Mouse (Mus musculus): ENCODE measurements around the gene Phyhd1. TPM values are rescaled to one million over a fixed set of nuclear protein-coding genes. Genes with fewer than 3 reads are reported as not detected.

Phyhd1 gene
- polyA plus RNA-seq, 1 experiment from 2014 or later, result 3.3 TPM

- H3K27me3 ChIP-seq (ENCODE audit: low read depth, poor library complexity, severe bottlenecking), result no peaks in the 10 kb centered on the region
- H3K4me1 ChIP-seq, result no peaks in the 10 kb centered on the region
- no peaks in the 10 kb centered on the region for H3K9me3 ChIP-seq (replicated peaks)
- WGBS, result 95% methylated on average over 5 of the region's 5 CpGs
- H3K4me3 ChIP-seq, result no peak overlapping the region
- DNase-seq (ENCODE audit: low spot score), result no peak
- H3K36me3 ChIP-seq, result peaks cover 100% of the 10 kb centered on the region
- no peak overlapping the region for H3K27ac ChIP-seq
These were observed 51.0 kb downstream of the Phyhd1 start for GRCm38 (mm10) chr2:30316955-30317354.

GRCm38 (mm10) chr2:30319260-30319659, 53.3 kb downstream of the Phyhd1 start:
- Histone ChIP-seq H3K4me1 (no peaks in the 10 kb centered on the region), H3K27me3 (ENCODE audit: low read depth, poor library complexity, severe bottlenecking) (no peaks in the 10 kb centered on the region), H3K27ac (no peak overlapping the region), H3K36me3 (peaks cover 100% of the 10 kb centered on the region), H3K9me3 (replicated peaks) (no peaks in the 10 kb centered on the region), H3K4me3 (no peak overlapping the region)
- WGBS, result 92% methylated on average over 4 of the region's 4 CpGs
- no peak for DNase-seq (ENCODE audit: low spot score)

GRCm38 (mm10) chr2:30323111-30323510, 57.1 kb downstream of the Phyhd1 start:
- Histone ChIP-seq H3K27me3 (ENCODE audit: low read depth, poor library complexity, severe bottlenecking) (no peaks in the 10 kb centered on the region), H3K27ac (no peak overlapping the region), H3K4me1 (no peaks in the 10 kb centered on the region), H3K9me3 (replicated peaks) (no peaks in the 10 kb centered on the region), H3K4me3 (no peak overlapping the region), H3K36me3 (peaks cover 100% of the 10 kb centered on the region)
- DNase-seq (ENCODE audit: low spot score), result no peak
- WGBS, result 91% methylated on average over 7 of the region's 7 CpGs

GRCm38 (mm10) chr2:30325296-30325695, 59.3 kb downstream of the Phyhd1 start:
- no peaks in the 10 kb centered on the region for H3K4me1 ChIP-seq
- peaks cover 100% of the 10 kb centered on the region for H3K36me3 ChIP-seq
- DNase-seq (ENCODE audit: low spot score), result no peak
- 94% methylated on average over 5 of the region's 5 CpGs for WGBS
- no peaks in the 10 kb centered on the region for H3K9me3 ChIP-seq (replicated peaks)
- no peak overlapping the region for H3K27ac ChIP-seq
- H3K4me3 ChIP-seq, result no peak overlapping the region
- no peaks in the 10 kb centered on the region for H3K27me3 ChIP-seq (ENCODE audit: low read depth, poor library complexity, severe bottlenecking)

- H3K27ac ChIP-seq, result no peak overlapping the region
- no peaks in the 10 kb centered on the region for H3K4me1 ChIP-seq
- H3K36me3 ChIP-seq, result peaks cover 100% of the 10 kb centered on the region
- H3K9me3 ChIP-seq (replicated peaks), result no peaks in the 10 kb centered on the region
- 94% methylated on average over 7 of the region's 7 CpGs for WGBS
- H3K4me3 ChIP-seq, result no peak overlapping the region
- no peak for DNase-seq (ENCODE audit: low spot score)
- no peaks in the 10 kb centered on the region for H3K27me3 ChIP-seq (ENCODE audit: low read depth, poor library complexity, severe bottlenecking)
These were observed 61.3 kb downstream of the Phyhd1 start for GRCm38 (mm10) chr2:30327276-30327675.

GRCm38 (mm10) chr2:30328791-30329190, 62.8 kb downstream of the Phyhd1 start:
- no peaks in the 10 kb centered on the region for H3K9me3 ChIP-seq (replicated peaks)
- no peaks in the 10 kb centered on the region for H3K27me3 ChIP-seq (ENCODE audit: low read depth, poor library complexity, severe bottlenecking)
- WGBS, result 91% methylated on average over 3 of the region's 3 CpGs
- H3K36me3 ChIP-seq, result peaks cover 100% of the 10 kb centered on the region
- H3K4me3 ChIP-seq, result no peak overlapping the region
- no peak for DNase-seq (ENCODE audit: low spot score)
- H3K27ac ChIP-seq, result no peak overlapping the region
- H3K4me1 ChIP-seq, result no peaks in the 10 kb centered on the region

Other genes with a start within 250 kb of the Phyhd1 start
- gene Wdr34, start 217.3 kb upstream of the Phyhd1 start, polyA plus RNA-seq (2016; fragmentation: Nextera tagmentation; extraction: Ambion mirVana), result 38.6 and 45.0 TPM in 2 replicates
- 854 and 929 TPM in 2 replicates for gene Set, start 208.8 kb upstream of the Phyhd1 start, polyA plus RNA-seq (2016; fragmentation: Nextera tagmentation; extraction: Ambion mirVana)
- 13.5 and 14.7 TPM in 2 replicates for gene Pkn3, start 188.5 kb upstream of the Phyhd1 start, polyA plus RNA-seq (2016; fragmentation: Nextera tagmentation; extraction: Ambion mirVana)
- 35.6 and 37.2 TPM in 2 replicates for gene Zdhhc12, start 172.6 kb upstream of the Phyhd1 start, polyA plus RNA-seq (2016; fragmentation: Nextera tagmentation; extraction: Ambion mirVana)
- gene Zer1, start 141.6 kb upstream of the Phyhd1 start, polyA plus RNA-seq (2016; fragmentation: Nextera tagmentation; extraction: Ambion mirVana), result 6.5 and 9.3 TPM in 2 replicates
- gene Tbc1d13, start 132.5 kb upstream of the Phyhd1 start, polyA plus RNA-seq (2016; fragmentation: Nextera tagmentation; extraction: Ambion mirVana), result 6.8 and 8.1 TPM in 2 replicates
- 15.2 and 19.5 TPM in 2 replicates for gene Endog, start 94.7 kb upstream of the Phyhd1 start, polyA plus RNA-seq (2016; fragmentation: Nextera tagmentation; extraction: Ambion mirVana)
- 104 and 107 TPM in 2 replicates for gene Spout1, start 87.7 kb upstream of the Phyhd1 start, polyA plus RNA-seq (2016; fragmentation: Nextera tagmentation; extraction: Ambion mirVana)
- 7.5 and 8.4 TPM in 2 replicates for gene Kyat1, start 60.4 kb upstream of the Phyhd1 start, polyA plus RNA-seq (2016; fragmentation: Nextera tagmentation; extraction: Ambion mirVana)
- 44.4 and 46.0 TPM in 2 replicates for gene Lrrc8a, start 28.5 kb upstream of the Phyhd1 start, polyA plus RNA-seq (2016; fragmentation: Nextera tagmentation; extraction: Ambion mirVana)
- gene Gm28035, start 25.6 kb upstream of the Phyhd1 start, polyA plus RNA-seq (2016; fragmentation: Nextera tagmentation; extraction: Ambion mirVana), result 0.04 and 0.08 TPM in 2 replicates
- gene Gm28038, start 14.8 kb downstream of the Phyhd1 start, polyA plus RNA-seq (2016; fragmentation: Nextera tagmentation; extraction: Ambion mirVana), result not detected in 2 replicates
- 26.8 and 27.5 TPM in 2 replicates for gene Dolk, start 20.1 kb downstream of the Phyhd1 start, polyA plus RNA-seq (2016; fragmentation: Nextera tagmentation; extraction: Ambion mirVana)
- 74.4 and 77.1 TPM in 2 replicates for gene Nup188, start 20.2 kb downstream of the Phyhd1 start, polyA plus RNA-seq (2016; fragmentation: Nextera tagmentation; extraction: Ambion mirVana)
- gene Sh3glb2, start 93.1 kb downstream of the Phyhd1 start, polyA plus RNA-seq (2016; fragmentation: Nextera tagmentation; extraction: Ambion mirVana), result 76.5 and 90.3 TPM in 2 replicates
- 30.8 and 33.3 TPM in 2 replicates for gene Miga2, start 98.0 kb downstream of the Phyhd1 start, polyA plus RNA-seq (2016; fragmentation: Nextera tagmentation; extraction: Ambion mirVana)
- 37.6 and 45.4 TPM in 2 replicates for gene Dolpp1, start 126.1 kb downstream of the Phyhd1 start, polyA plus RNA-seq (2016; fragmentation: Nextera tagmentation; extraction: Ambion mirVana)
- 21.9 and 22.9 TPM in 2 replicates for gene Crat, start 149.6 kb downstream of the Phyhd1 start, polyA plus RNA-seq (2016; fragmentation: Nextera tagmentation; extraction: Ambion mirVana)
- 172 and 177 TPM in 2 replicates for gene Ptpa, start 149.8 kb downstream of the Phyhd1 start, polyA plus RNA-seq (2016; fragmentation: Nextera tagmentation; extraction: Ambion mirVana)
- gene Ier5l, start 208.0 kb downstream of the Phyhd1 start, polyA plus RNA-seq (2016; fragmentation: Nextera tagmentation; extraction: Ambion mirVana), result 2.2 and 2.9 TPM in 2 replicates

Measured in limb, embryonic 10.5 days (tissue).